Mouse (Mus musculus) liver, postnatal 0 days (tissue): ENCODE data around the gene Bace2.

ENCODE experiments used
- CTCF ChIP-seq: sonication (generic); IDR thresholded peaks from 2 replicates; pipeline ENCODE4 v1.5.1; 2016; ENCODE audit warnings: antibody characterized with exemption, low read depth
- EP300 ChIP-seq: IDR thresholded peaks from 2 replicates; pipeline ENCODE4 v1.6.1; 2016; ENCODE audit warnings: antibody characterized with exemption, low read depth, mild to moderate bottlenecking

- TF ChIP-seq CTCF: no peak
- no peak for TF ChIP-seq EP300
These were observed 122.1 kb downstream of the Bace2 start for GRCm38 (mm10) chr16:97478655-97479054.
